Mouse (Mus musculus) embryonic stem cell, embryonic (primary cell): ENCODE data around the gene Nfyb.

Experiments
- CTCF ChIA-PET, 4 experiments: fragments of 300-600 bp in 2 of 4; fragments of 350-600 bp in 2 of 4; sonication (Branson Sonifier 250); formaldehyde crosslinking; loops; one replicate each; lab custom pipeline; 2022; ENCODE audit warnings: inconsistent platforms in 2 of 4; lab: Charles Lee
- POLR2A ChIA-PET, 4 experiments: fragments of 300-600 bp in 2 of 4; fragments of 350-600 bp in 2 of 4; sonication (Branson Sonifier 250); formaldehyde crosslinking; loops; one replicate each; lab custom pipeline; 2022; ENCODE audit warnings: antibody characterized with exemption in 4 of 4, inconsistent platforms in 1 of 4; lab: Charles Lee

Nfyb gene

GRCm38 (mm10) chr10:82761037-82761811 lies 2.7 kb downstream of the Nfyb start:
- ChIA-PET CTCF (no interaction called here), POLR2A (interaction anchor here in 3 of 4 experiments (1.1 to 1.5 kb wide), 6 partner anchors 11 to 98 kb away, joined by 3 to 5 read pairs (median 4); no protein-coding TSS in a partner anchor)

GRCm38 (mm10) chr10:82759706-82760105 lies 4.2 kb downstream of the Nfyb start:
- CTCF ChIA-PET = interaction anchor here in 2 of 4 experiments (0.5 to 0.6 kb wide), 2 partner anchors 12 to 135 kb away, joined by 3 to 5 read pairs; no protein-coding TSS in a partner anchor

GRCm38 (mm10) chr10:82758878-82759277 lies 5.1 kb downstream of the Nfyb start:
- CTCF ChIA-PET = interaction anchor here in 1 of 4 experiments (1.2 kb wide), 1 partner anchor 141 kb away, joined by 5 read pairs; no protein-coding TSS in a partner anchor
- POLR2A ChIA-PET = interaction anchor here in 3 of 4 experiments (0.9 to 4.1 kb wide), 8 partner anchors 9 to 129 kb away, joined by 3 to 26 read pairs (median 4); partner anchors contain the start of gene Tdg (in 1 of the 3)

More at GRCm38 (mm10) chr10:82759706-82760105, 4.2 kb downstream of the Nfyb start:
- POLR2A ChIA-PET = interaction anchor here (0.8 to 3.9 kb wide), 10 partner anchors 8 to 130 kb away, joined by 3 to 17 read pairs (median 4); partner anchors contain the start of gene Tdg (in 1 of the 4)

GRCm38 (mm10) chr10:82758368-82758767 lies 5.6 kb downstream of the Nfyb start:
- ChIA-PET CTCF (interaction anchor here in 1 of 4 experiments (1.2 kb wide), 1 partner anchor 141 kb away, joined by 5 read pairs; no protein-coding TSS in a partner anchor), POLR2A (interaction anchor here in 3 of 4 experiments (0.6 to 4.1 kb wide), 8 partner anchors 9 to 100 kb away, joined by 3 to 26 read pairs (median 5); no protein-coding TSS in a partner anchor)

- ChIA-PET CTCF (interaction anchor here in 1 of 4 experiments (1.1 kb wide), 1 partner anchor 10 kb away, joined by 3 read pairs; no protein-coding TSS in a partner anchor), POLR2A (interaction anchor here (1.0 to 4.1 kb wide), 11 partner anchors 11 to 134 kb away, joined by 3 to 26 read pairs (median 6); partner anchors contain the start of gene 1190007I07Rik (in 1 of the 4))
These were observed 6.6 kb downstream of the Nfyb start for GRCm38 (mm10) chr10:82757341-82757740.

- CTCF ChIA-PET = interaction anchor here in 2 of 4 experiments (0.8 to 1.1 kb wide), 2 partner anchors 11 to 13 kb away, joined by 3 read pairs; no protein-coding TSS in a partner anchor
- POLR2A ChIA-PET = interaction anchor here (0.9 to 4.1 kb wide), 16 partner anchors 8 to 133 kb away, joined by 3 to 26 read pairs (median 7); partner anchors contain the start of genes 1190007I07Rik (in 1 of the 4) and Nfyb (in 1 of the 4)
These were observed 7.5 kb downstream of the Nfyb start for GRCm38 (mm10) chr10:82756466-82756865.

- ChIA-PET POLR2A (interaction anchor here in 2 of 4 experiments (0.9 to 4.1 kb wide), 13 partner anchors 8 to 143 kb away, joined by 3 to 26 read pairs (median 9); partner anchors contain the start of genes Nfyb (in 2 of the 2) and Eid3 (in 1 of the 2)), CTCF (no interaction called here)
These were observed 8.6 kb downstream of the Nfyb start for GRCm38 (mm10) chr10:82755213-82755890.

- ChIA-PET CTCF (no interaction called here), POLR2A (interaction anchor here in 3 of 4 experiments (1.0 to 4.1 kb wide), 11 partner anchors 9 to 112 kb away, joined by 3 to 26 read pairs (median 5); partner anchors contain the start of genes Nfyb (in 2 of the 3) and Eid3 (in 1 of the 3))
These were observed 9.3 kb downstream of the Nfyb start for GRCm38 (mm10) chr10:82754642-82755041.

GRCm38 (mm10) chr10:82752921-82753320 lies 11.0 kb downstream of the Nfyb start:
- POLR2A ChIA-PET = interaction anchor here in 2 of 4 experiments (0.9 to 3.1 kb wide), 4 partner anchors 8 to 25 kb away, joined by 3 to 32 read pairs (median 4); partner anchors contain the start of gene Nfyb (in 2 of the 2)
- CTCF ChIA-PET = no interaction called here

GRCm38 (mm10) chr10:82750778-82751177 lies 13.2 kb downstream of the Nfyb start:
- ChIA-PET POLR2A (interaction anchor here in 3 of 4 experiments (0.7 to 3.1 kb wide), 14 partner anchors 10 to 103 kb away, joined by 3 to 32 read pairs (median 4); partner anchors contain the start of gene Nfyb (in 3 of the 3)), CTCF (interaction anchor here in 1 of 4 experiments (0.6 kb wide), 1 partner anchor 469 kb away, joined by 3 read pairs; no protein-coding TSS in a partner anchor)

- CTCF ChIA-PET = interaction anchor here in 1 of 4 experiments (0.5 kb wide), 1 partner anchor 13 kb away, joined by 3 read pairs; no protein-coding TSS in a partner anchor
These were observed 16.7 kb downstream of the Nfyb start for GRCm38 (mm10) chr10:82746988-82747850.

GRCm38 (mm10) chr10:82745301-82745700 lies 18.6 kb downstream of the Nfyb start:
- POLR2A ChIA-PET = interaction anchor here (0.5 to 5.6 kb wide), 10 partner anchors 9 to 113 kb away, joined by 3 to 26 read pairs (median 5); partner anchors contain the start of gene Nfyb (in 3 of the 4)

More at GRCm38 (mm10) chr10:82746988-82747850, 16.7 kb downstream of the Nfyb start:
- POLR2A ChIA-PET = interaction anchor here (0.6 to 5.6 kb wide), 21 partner anchors 8 to 357 kb away, joined by 3 to 26 read pairs (median 4); partner anchors contain the start of gene Nfyb (in 2 of the 4)

GRCm38 (mm10) chr10:82744296-82744695 lies 19.6 kb downstream of the Nfyb start:
- ChIA-PET POLR2A (interaction anchor here in 2 of 4 experiments (0.8 to 5.6 kb wide), 10 partner anchors 10 to 25 kb away, joined by 3 to 26 read pairs (median 4); partner anchors contain the start of gene Nfyb (in 2 of the 2)), CTCF (no interaction called here)

More at GRCm38 (mm10) chr10:82745301-82745700, 18.6 kb downstream of the Nfyb start:
- CTCF ChIA-PET = interaction anchor here in 1 of 4 experiments (0.7 kb wide), 1 partner anchor 1481 kb away, joined by 3 read pairs; no protein-coding TSS in a partner anchor

- POLR2A ChIA-PET = interaction anchor here in 2 of 4 experiments (1.2 to 1.5 kb wide), 3 partner anchors 12 to 116 kb away, joined by 3 to 5 read pairs (median 4); partner anchors contain the start of gene Nfyb (in 1 of the 2)
- CTCF ChIA-PET = no interaction called here
These were observed 21.4 kb downstream of the Nfyb start for GRCm38 (mm10) chr10:82742578-82742977.

- POLR2A ChIA-PET = interaction anchor here in 2 of 4 experiments (0.6 to 1.5 kb wide), 4 partner anchors 8 to 404 kb away, joined by 3 to 5 read pairs (median 4); partner anchors contain the start of gene Nfyb (in 1 of the 2)
These were observed 22.1 kb downstream of the Nfyb start for GRCm38 (mm10) chr10:82741876-82742275.

GRCm38 (mm10) chr10:82741354-82741753 lies 22.6 kb downstream of the Nfyb start:
- ChIA-PET CTCF (no interaction called here), POLR2A (interaction anchor here in 3 of 4 experiments (0.6 to 3.3 kb wide), 6 partner anchors 9 to 404 kb away, joined by 3 to 15 read pairs (median 5); partner anchors contain the start of gene Nfyb (in 1 of the 3))

More at GRCm38 (mm10) chr10:82741876-82742275, 22.1 kb downstream of the Nfyb start:
- CTCF ChIA-PET = no interaction called here
